Comparison of ENCODE assay signal across 14 mouse cellular contexts in the genomic region with DNA sequence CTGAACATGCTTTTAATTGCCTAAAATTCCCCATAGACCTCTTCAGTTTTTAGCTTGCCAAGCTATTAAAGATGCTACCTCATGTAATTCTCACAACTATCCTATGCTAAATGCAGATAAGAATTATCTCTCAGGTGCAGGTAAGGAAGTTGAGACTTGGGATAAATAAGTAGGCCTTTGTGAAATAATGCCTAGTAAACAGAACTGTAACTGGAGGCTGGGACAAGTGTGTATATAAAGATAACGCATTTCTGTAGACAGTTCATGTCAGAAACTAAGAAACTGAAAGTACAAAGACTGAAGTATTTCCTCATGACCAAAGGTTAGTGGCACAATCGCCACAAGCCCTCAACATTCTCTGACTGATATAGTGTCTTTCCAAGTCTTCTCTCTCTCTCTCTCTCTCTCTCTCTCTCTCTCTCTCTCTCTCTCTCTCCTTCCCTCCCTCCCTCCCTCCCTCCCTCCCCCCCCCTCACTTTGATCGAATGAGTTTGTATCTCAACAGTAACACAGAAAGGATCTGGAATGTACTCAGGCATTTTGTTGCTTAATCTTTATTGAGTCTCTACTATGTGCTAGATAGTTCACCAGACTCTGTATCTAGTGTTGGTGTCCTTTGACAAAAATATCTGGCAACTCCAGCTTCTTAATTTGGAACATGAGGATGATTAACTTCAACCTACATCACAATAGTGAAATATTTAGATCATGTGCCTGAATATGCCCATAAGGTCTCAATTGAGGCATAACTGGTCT.
DNase-seq lines count a peak whose midpoint lies in the region; ATAC-seq lines count a peak whose summit lies in the region.
"Had no signal": no experiment of that assay in that cellular context is flagged by ENCODE, and none has a peak within 500 bp of the region (broad histone marks: within the 10 kb centered on the region; RNA-seq: fewer than 3 reads in every experiment).

No protein-coding gene starts in this region.

- H3K27me3 ChIP-seq in liver, embryonic 15.5 days: no peaks in the 10 kb centered on the region
- H3K27me3 ChIP-seq: forebrain, embryonic 13.5 days had no signal

- no peaks in the 10 kb centered on the region for H3K36me3 ChIP-seq in liver, embryonic 15.5 days (replicated peaks)

- peaks cover 48% of the 10 kb centered on the region for H3K4me1 ChIP-seq in liver, embryonic 15.5 days (replicated peaks)

- peak overlapping the region; percentile 21; the same call in 1 of the 2 replicates for H3K9ac ChIP-seq in liver, embryonic 15.5 days
- H3K9ac ChIP-seq: forebrain, embryonic 13.5 days had no signal

- peak overlapping the region; percentile 49 for H3K4me2 ChIP-seq in liver, embryonic 15.5 days
- H3K4me2 ChIP-seq: forebrain, embryonic 13.5 days; midbrain, embryonic 11.5 days had no signal

- H3K9me3 ChIP-seq in liver, embryonic 15.5 days (replicated peaks): no peaks in the 10 kb centered on the region
- H3K9me3 ChIP-seq: forebrain, embryonic 13.5 days had no signal

- ATAC-seq in granulocyte monocyte progenitor cell, adult 5-6 weeks (replicated peaks; ENCODE audit: poor library complexity, severe bottlenecking): peak; percentile 27; the same call in 1 of the 2 replicates
- peak; percentile 87 for ATAC-seq in liver, embryonic 15.5 days (ENCODE audit: insufficient read depth)

- peak overlapping the region; percentile 92 for H3K27ac ChIP-seq in liver, embryonic 15.5 days (replicated peaks)
- H3K27ac ChIP-seq: forebrain, embryonic 13.5 days had no signal

- H3K4me3 ChIP-seq in liver, embryonic 15.5 days (replicated peaks): no peak overlapping the region
- H3K4me3 ChIP-seq: forebrain, embryonic 13.5 days had no signal

- WGBS in liver, embryonic 15.5 days (ENCODE audit: insufficient replicate concordance): 24% methylated on average over 3 of the region's 3 CpGs

- peak; percentile 50 for DNase-seq in 416B (ENCODE audit: low read depth)
- peak; percentile 2 for DNase-seq in MEL-GATA-1-ER (ENCODE audit: extremely low read depth, low read depth)
- no peak for DNase-seq in left cerebral cortex, adult 11 months (ENCODE audit: low spot score)
- DNase-seq in urinary bladder, adult 18-20 months (ENCODE audit: low spot score in 2 of 2): no peak
- DNase-seq in cerebellum, adult 18-20 months: no peak
- DNase-seq in heart, postnatal 4 days: no peak
- DNase-seq: adrenal gland, postnatal 14 days; cerebellum, adult 2 months; heart, postnatal 10 days; kidney, postnatal 4 days had no signal

Comparison
In these comparisons a context has a peak if more than half of its experiments do, and no peak if none do; other contexts are left out.
1. DNase-seq: peak in 416B (single experiment) and MEL-GATA-1-ER (single experiment); none in left cerebral cortex, adult 11 months (single experiment), urinary bladder, adult 18-20 months (0 of 2), cerebellum, adult 18-20 months (0 of 2) and heart, postnatal 4 days (single experiment).